Mouse (Mus musculus) ES-E14 (cell line): ENCODE results near the gene Mrtfa.

Experiments
- CHD2 ChIP-seq: IDR thresholded peaks from 2 replicates; pipeline ENCODE4 v1.6.1; 2014; ENCODE audit warnings: mild to moderate bottlenecking, low read depth, low read length, inconsistent platforms
- HCFC1 ChIP-seq: IDR thresholded peaks from 2 replicates; pipeline ENCODE4 v1.6.1; 2012; ENCODE audit warnings: low read length, inconsistent platforms, borderline replicate concordance; ENCODE audit not compliant: insufficient read depth
- ZC3H11A ChIP-seq: IDR thresholded peaks from 2 replicates; pipeline ENCODE4 v1.6.1; 2012; ENCODE audit warnings: low read depth, mild to moderate bottlenecking, inconsistent platforms, low read length, borderline replicate concordance
- ZNF384 ChIP-seq: IDR thresholded peaks from 2 replicates; pipeline ENCODE4 v1.6.1; 2012; ENCODE audit warnings: low read depth, low read length, inconsistent platforms

DNA sequence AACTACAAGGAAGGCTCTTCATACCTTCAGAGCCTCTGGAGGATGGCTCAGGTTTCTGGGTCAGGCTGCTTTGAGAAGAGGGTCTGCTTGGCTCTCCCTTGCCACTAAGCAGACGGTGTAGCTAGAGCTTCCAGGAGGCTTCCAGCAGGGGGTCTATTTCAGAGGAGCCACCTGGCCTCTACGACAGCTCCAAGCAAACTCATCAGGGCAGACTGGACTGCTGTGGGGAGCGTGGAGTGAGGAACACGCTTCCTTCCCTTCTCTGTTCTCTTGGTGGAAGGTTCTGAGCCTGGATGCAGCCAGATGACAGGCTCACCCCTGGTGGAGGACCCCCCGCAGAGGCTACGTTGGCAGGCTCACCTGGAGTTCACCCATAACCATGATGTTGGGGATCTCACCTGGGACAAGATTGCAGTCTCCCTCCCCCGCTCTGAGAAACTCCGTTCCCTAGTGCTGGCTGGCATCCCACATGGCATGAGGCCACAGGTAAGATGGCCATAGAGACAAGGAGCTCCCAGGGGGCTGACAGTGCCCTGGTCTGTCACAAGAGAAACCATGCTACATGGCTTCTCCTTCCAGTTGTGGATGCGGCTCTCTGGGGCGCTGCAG, 184.3 kb downstream of the Mrtfa start:
- TF ChIP-seq ZC3H11A (no peak), ZNF384 (no peak), CHD2 (no peak), HCFC1 (no peak)
